Mouse (Mus musculus): ENCODE measurements around the gene Asgr1. TPM values are rescaled to one million over a fixed set of nuclear protein-coding genes. Genes with fewer than 3 reads are reported as not detected.

Asgr1 gene
- polyA plus RNA-seq, 1 experiment from 2014 or later, result 2.1 TPM

DNA sequence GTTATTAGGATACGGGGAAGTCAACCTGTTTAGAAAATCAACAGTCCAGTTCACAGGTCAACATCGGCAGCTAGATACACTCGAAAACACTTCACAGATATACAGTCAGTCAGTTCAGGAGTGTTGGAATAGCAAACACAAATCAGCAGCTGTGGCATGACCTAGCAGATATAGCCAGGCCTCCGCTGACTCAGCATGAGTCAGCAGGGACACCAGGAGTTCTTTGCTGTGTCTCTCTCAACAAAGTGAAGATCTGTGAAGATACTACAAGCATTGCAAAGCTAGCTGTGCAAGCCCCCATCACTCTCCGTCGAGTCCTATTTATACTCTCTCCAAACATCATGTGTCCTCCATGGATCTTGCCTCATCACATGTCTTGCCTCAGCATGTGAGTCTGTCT is 21.7 kb downstream of the Asgr1 start:
- Histone ChIP-seq H3K27ac (replicated peaks) (no peak overlapping the region), H3K9ac (replicated peaks) (no peak overlapping the region), H3K4me1 (0 out of 2 replicates have a peak, but pooled peaks cover 3% of the 10 kb centered on the region), H3K4me2 (no peak overlapping the region), H3K4me3 (replicated peaks) (no peak overlapping the region), H3K27me3 (replicated peaks) (no peaks in the 10 kb centered on the region), H3K9me3 (replicated peaks) (no peaks in the 10 kb centered on the region), H3K36me3 (no peaks in the 10 kb centered on the region)
- ATAC-seq (ENCODE audit: low FRiP score), result no peak
- WGBS, result 85% methylated on average over 6 of the region's 6 CpGs

DNA sequence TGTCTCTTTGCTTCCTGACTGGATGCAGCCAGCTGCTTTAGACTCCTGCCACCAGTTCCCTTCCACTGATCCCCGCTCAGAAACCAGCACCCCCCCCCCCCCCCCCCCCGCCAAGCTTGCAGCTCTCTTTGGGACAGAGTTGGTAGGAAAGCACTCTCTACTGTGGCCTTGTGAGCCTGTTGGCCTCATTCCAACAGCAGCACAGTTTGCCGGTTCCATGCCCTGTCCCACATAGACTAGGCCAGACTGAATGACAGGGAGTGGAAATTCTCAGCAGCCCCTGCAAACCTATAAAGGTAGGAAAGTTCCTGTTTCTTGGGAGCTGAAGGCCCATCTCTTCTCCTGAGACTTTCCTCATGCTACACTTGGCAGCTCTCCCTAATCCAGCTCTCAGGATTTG is 23.6 kb downstream of the Asgr1 start:
- H3K4me2 ChIP-seq, result no peak overlapping the region
- no peaks in the 10 kb centered on the region for H3K36me3 ChIP-seq
- 52% methylated on average over 2 of the region's 3 CpGs for WGBS
- no peak overlapping the region for H3K27ac ChIP-seq (replicated peaks)
- no peak overlapping the region for H3K9ac ChIP-seq (replicated peaks)
- H3K4me3 ChIP-seq (replicated peaks), result no peak overlapping the region
- H3K27me3 ChIP-seq (replicated peaks), result no peaks in the 10 kb centered on the region
- ATAC-seq (ENCODE audit: low FRiP score), result no peak
- H3K9me3 ChIP-seq (replicated peaks), result no peaks in the 10 kb centered on the region
- 0 out of 2 replicates have a peak, but pooled peaks cover 3% of the 10 kb centered on the region for H3K4me1 ChIP-seq

DNA sequence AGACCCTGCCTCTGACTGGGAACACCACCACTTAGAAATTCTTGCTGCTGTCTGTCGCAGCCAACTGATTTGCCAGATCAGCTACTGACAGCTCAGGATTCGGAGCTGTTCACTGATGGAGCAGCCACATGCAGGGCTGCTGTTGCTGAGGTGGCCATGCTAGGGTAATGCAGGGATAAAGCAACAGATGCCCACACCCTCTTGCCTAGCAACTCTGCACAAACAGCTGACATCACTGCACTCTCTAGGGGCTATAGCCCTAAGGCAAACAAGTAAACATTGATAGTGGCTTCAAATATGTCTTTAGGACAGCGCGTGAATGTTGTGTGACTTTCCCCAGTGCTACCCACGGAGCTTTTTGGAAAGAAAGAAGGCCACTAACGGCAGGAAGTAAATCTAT is 25.3 kb downstream of the Asgr1 start:
- Histone ChIP-seq H3K9me3 (replicated peaks) (no peaks in the 10 kb centered on the region), H3K4me1 (0 out of 2 replicates have a peak, but pooled peaks cover 3% of the 10 kb centered on the region), H3K4me3 (replicated peaks) (no peak overlapping the region), H3K27me3 (replicated peaks) (no peaks in the 10 kb centered on the region), H3K4me2 (no peak overlapping the region), H3K27ac (replicated peaks) (no peak overlapping the region), H3K36me3 (no peaks in the 10 kb centered on the region), H3K9ac (replicated peaks) (no peak overlapping the region)
- no peak for ATAC-seq (ENCODE audit: low FRiP score)
- 67% methylated on average over 6 of the region's 6 CpGs for WGBS

DNA sequence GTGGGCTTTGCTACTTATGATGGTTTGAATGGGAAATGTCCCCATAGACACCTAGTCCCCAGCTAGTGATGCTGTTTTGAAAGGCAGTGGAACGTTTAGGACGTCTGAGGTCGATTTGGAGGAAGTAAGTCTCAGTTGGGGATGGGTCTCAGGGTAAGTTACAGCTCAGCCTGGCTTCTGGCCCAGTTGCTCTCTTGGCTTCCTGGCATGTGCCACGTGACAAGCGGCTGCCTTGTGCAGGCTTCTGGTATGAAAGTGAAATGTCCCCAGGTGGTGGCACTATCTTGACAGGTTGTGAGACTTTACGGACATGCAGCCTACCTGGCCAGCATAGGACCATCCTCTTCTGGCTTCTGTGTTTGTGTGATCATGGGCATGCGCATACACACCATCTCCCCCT is 26.0 kb downstream of the Asgr1 start:
- Histone ChIP-seq H3K36me3 (no peaks in the 10 kb centered on the region), H3K27me3 (replicated peaks) (no peaks in the 10 kb centered on the region), H3K4me2 (no peak overlapping the region), H3K4me1 (0 out of 2 replicates have a peak, but pooled peaks cover under 1% of the 10 kb centered on the region), H3K27ac (replicated peaks) (no peak overlapping the region), H3K9ac (replicated peaks) (no peak overlapping the region), H3K4me3 (replicated peaks) (no peak overlapping the region), H3K9me3 (replicated peaks) (no peaks in the 10 kb centered on the region)
- WGBS, result 58% methylated on average over 7 of the region's 7 CpGs
- ATAC-seq (ENCODE audit: low FRiP score), result no peak

DNA sequence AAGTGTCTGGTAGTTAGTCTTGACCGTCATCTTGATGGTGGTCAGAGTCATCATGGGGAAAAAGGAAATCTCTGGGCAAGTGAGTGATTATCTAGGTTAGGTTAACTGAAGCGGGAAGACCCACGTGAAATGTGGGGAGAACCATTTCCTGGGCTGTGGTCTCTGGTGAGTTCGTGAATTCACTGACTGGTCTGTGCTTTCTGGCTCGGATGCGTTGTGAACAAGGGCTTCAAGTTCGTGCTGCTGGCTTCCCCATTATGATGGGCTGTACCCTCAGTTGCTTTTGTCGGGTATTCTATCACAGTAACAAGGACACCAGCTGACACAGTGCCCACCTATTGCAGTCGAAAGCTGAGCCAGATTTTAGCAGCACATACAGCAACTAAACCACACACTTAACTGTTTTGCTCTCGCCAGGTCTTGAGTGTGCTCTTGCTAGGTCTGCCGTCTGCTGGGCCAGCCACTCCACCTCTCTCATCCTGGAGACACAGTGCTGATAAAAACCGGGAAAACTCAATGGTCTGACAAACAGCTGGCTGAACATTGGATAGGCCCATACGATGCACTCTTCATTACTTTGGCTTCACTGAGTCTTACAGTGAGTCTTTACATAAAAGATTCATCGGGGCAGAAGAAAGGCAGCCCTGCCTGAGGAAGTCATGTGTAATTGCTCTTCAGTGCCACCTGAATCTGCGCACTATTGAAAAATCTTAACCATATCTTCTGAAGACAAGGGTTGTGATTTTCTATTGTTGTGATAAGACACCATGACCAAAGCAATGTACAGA is 27.1 kb downstream of the Asgr1 start:
- WGBS, result 79% methylated on average over 15 of the region's 15 CpGs
- H3K36me3 ChIP-seq, result no peaks in the 10 kb centered on the region
- no peaks in the 10 kb centered on the region for H3K27me3 ChIP-seq (replicated peaks)
- no peak for ATAC-seq (ENCODE audit: low FRiP score)
- H3K27ac ChIP-seq (replicated peaks), result no peak overlapping the region
- no peak overlapping the region for H3K9ac ChIP-seq (replicated peaks)
- no peak overlapping the region for H3K4me2 ChIP-seq
- no peak overlapping the region for H3K4me3 ChIP-seq (replicated peaks)
- no peaks in the 10 kb centered on the region for H3K4me1 ChIP-seq
- no peaks in the 10 kb centered on the region for H3K9me3 ChIP-seq (replicated peaks)

DNA sequence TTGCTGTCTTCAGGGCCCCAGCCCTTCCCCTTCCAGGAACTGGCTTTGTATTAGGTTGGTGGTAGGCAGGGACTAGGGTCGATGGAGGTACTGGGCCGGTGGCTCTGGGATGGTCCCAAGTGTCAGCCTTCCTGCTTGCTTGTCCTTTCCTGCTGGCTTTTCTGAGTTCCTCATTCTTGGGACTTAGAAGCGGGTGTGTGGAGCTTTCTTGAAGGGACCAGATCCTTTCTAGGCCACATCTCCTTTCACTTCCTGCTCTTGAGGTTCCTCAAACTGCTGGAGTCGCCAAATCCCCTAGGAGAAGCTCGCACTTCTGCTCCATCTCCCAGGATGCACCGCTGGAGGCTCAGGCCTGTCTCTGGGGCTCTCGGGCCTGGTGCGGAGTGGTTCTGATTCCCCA is 30.7 kb downstream of the Asgr1 start:
- ATAC-seq (ENCODE audit: low FRiP score), result no peak
- Histone ChIP-seq H3K9me3 (replicated peaks) (no peaks in the 10 kb centered on the region), H3K36me3 (no peaks in the 10 kb centered on the region)

DNA sequence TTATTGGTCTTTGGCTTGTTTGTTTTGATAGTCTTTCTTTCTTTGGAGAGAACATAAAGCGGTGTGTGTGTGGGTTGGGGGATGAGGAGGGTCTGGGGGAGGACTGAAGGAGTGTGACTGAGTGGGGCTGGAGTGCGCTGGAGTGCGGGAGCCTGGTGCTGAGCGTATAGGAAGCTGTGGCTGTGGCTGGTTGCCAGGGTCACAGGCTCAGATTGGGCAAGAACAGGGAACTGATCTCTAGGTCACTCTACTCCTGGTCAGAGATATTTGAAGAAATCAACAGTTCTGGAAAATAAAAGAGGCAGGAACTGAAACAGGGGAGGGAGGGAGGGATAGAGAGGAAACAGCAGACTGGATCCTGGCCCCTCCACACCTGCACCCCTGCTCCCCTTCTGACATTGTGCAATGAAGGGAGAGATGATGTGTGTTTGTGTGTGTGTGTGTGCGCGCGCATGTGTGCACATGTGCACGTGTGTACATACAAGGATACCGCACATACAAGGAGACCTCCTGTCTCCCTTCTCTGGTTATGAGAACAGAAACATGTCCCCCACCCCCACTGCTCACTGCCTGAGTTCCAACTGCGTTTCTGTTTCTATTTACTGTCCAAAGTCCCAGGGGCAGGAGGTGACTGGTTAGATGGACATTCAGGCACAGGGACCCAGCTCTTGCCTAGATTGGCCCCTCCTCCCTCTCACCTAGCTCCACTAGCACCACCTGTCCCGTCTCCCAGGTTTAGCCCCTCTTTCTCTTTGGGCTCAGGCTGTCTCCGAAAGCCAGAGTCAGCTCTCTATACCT is 38.3 kb downstream of the Asgr1 start, which contains the start of gene Asgr2:
Asgr2 (plus strand) TSS at position 659 of the 798 bp plus-strand sequence.
- WGBS, result 80% methylated on average over 12 of the region's 12 CpGs
- ATAC-seq (ENCODE audit: low FRiP score), result no peak
- no peak within 1 kb of the TSS for H3K9ac ChIP-seq (replicated peaks)
- H3K4me1 ChIP-seq, result no peaks in the 10 kb centered on the region
- no peak within 1 kb of the TSS for H3K4me2 ChIP-seq
- H3K4me3 ChIP-seq (replicated peaks), result no peak within 1 kb of the TSS
- H3K36me3 ChIP-seq, result no peaks in the 10 kb centered on the region
- no peaks in the 10 kb centered on the region for H3K9me3 ChIP-seq (replicated peaks)
- H3K27me3 ChIP-seq (replicated peaks), result no peaks in the 10 kb centered on the region
- H3K27ac ChIP-seq (replicated peaks), result no peak within 1 kb of the TSS

More for the DNA sequence above, 30.7 kb downstream of the Asgr1 start:
- Histone ChIP-seq H3K4me1 (no peaks in the 10 kb centered on the region), H3K27me3 (replicated peaks) (no peaks in the 10 kb centered on the region), H3K4me3 (replicated peaks) (no peak overlapping the region), H3K9ac (replicated peaks) (no peak overlapping the region), H3K4me2 (no peak overlapping the region), H3K27ac (replicated peaks) (no peak overlapping the region)
- 87% methylated on average over 8 of the region's 8 CpGs for WGBS

DNA sequence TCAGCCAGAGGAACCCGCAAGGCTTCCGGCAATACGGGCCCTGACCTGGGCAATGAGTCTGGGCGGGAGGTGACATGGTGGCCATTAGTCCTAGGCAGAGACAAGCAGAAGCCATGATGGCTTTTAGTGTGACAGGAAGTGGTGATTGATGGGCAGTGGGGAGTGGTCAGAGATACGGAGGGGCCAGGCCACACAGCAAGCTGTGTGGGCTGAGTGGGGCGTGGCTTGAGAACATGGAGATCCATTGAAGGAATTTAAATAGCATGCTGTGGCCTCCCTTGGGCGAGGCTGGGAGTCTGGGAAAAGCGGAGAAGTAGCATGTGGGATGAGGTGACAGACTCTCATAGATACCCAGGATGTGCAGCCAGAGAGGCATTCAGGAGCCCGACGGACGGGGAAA is 43.5 kb downstream of the Asgr1 start:
- no peaks in the 10 kb centered on the region for H3K9me3 ChIP-seq (replicated peaks)
- no peaks in the 10 kb centered on the region for H3K36me3 ChIP-seq
- H3K4me2 ChIP-seq, result no peak overlapping the region
- H3K27ac ChIP-seq (replicated peaks), result no peak overlapping the region
- H3K27me3 ChIP-seq (replicated peaks), result no peaks in the 10 kb centered on the region
- no peaks in the 10 kb centered on the region for H3K4me1 ChIP-seq
- 61% methylated on average over 11 of the region's 11 CpGs for WGBS
- ATAC-seq (ENCODE audit: low FRiP score), result no peak
- H3K9ac ChIP-seq (replicated peaks), result no peak overlapping the region
- H3K4me3 ChIP-seq (replicated peaks), result no peak overlapping the region

DNA sequence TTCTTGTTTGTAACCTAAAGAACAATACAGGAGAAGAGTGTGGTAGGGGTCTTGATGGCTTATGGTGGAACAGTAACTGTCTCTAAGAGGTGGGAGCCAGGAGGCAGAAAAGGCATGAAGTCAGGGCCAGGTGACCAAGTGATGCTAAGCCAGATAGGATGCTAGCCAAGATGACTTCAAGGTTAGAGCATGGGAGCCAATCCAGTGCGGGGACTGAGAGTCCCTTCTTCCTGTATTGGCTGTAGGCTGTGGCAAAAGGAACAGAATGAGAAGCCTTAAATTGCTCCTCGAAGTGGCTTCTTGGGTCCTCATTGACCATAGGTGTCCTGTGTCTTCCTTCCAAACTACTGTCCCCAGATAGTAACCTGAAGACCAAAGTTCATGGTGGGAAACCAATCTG is 45.2 kb downstream of the Asgr1 start:
- ATAC-seq (ENCODE audit: low FRiP score), result no peak
- Histone ChIP-seq H3K4me3 (replicated peaks) (no peak overlapping the region), H3K27ac (replicated peaks) (no peak overlapping the region), H3K4me2 (no peak overlapping the region), H3K27me3 (replicated peaks) (no peaks in the 10 kb centered on the region), H3K9me3 (replicated peaks) (no peaks in the 10 kb centered on the region), H3K9ac (replicated peaks) (no peak overlapping the region), H3K4me1 (no peaks in the 10 kb centered on the region), H3K36me3 (no peaks in the 10 kb centered on the region)
- WGBS, result 82% methylated on average over 2 of the region's 2 CpGs

DNA sequence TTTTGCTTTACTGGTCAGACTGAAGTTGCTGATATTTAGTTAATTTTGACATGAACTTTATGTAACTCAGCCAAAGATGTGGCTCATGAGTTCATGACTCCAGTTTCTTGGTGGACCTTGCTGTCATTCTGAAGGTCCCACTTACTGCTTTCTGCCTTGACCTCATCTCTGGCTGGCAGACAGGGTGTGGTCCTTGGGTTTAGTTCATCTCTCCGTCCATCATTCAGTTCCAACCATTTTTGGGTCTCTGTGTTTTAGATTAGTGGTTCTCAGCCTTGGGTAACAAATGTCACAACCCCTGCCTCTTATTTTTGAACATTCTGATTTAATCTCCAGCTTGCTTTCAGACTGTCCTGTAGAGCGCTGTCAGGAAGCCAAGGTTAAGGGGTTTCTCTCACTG is 45.9 kb downstream of the Asgr1 start:
- Histone ChIP-seq H3K9ac (replicated peaks) (no peak overlapping the region), H3K4me1 (no peaks in the 10 kb centered on the region), H3K27me3 (replicated peaks) (no peaks in the 10 kb centered on the region), H3K9me3 (replicated peaks) (no peaks in the 10 kb centered on the region), H3K36me3 (no peaks in the 10 kb centered on the region), H3K4me3 (replicated peaks) (no peak overlapping the region), H3K27ac (replicated peaks) (no peak overlapping the region), H3K4me2 (no peak overlapping the region)
- ATAC-seq (ENCODE audit: low FRiP score), result no peak
- 92% methylated on average over 2 of the region's 2 CpGs for WGBS

DNA sequence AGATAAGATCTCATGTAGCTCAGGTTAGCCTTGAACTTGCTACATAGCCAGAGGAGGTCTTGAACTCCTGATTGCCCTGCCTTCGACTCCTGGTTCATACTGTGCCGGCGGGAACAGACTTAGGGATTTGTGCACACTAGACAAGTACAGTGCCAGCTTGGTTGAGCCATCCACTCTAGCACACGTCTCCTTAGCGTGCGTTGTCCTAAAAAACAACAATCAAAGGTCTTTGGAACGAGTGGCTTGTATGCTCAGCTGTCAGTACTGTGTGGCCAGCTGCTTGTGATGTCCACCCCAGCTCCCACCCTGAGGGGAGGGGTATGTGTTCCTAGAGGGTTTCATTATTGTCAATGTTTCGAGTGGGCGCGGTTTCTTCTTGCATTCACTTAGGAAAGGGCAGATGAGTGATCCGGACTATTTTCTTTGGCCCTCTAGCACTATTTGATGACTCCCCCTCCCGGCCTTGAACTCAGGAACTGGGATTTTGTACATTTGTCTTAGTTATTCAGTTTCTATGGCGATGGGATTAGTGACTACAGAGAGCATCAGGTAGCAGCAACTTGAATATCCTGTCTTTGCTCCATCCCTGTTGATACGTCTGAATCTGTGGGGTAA is 49.9 kb downstream of the Asgr1 start:
- Histone ChIP-seq H3K4me3 (replicated peaks) (no peak overlapping the region), H3K9me3 (replicated peaks) (no peaks in the 10 kb centered on the region), H3K36me3 (no peaks in the 10 kb centered on the region), H3K27ac (replicated peaks) (no peak overlapping the region), H3K9ac (replicated peaks) (no peak overlapping the region), H3K4me2 (no peak overlapping the region), H3K27me3 (replicated peaks) (no peaks in the 10 kb centered on the region), H3K4me1 (no peaks in the 10 kb centered on the region)
- WGBS, result 87% methylated on average over 14 of the region's 14 CpGs
- ATAC-seq (ENCODE audit: low FRiP score), result no peak

Measured in neural tube, embryonic 15.5 days (tissue).